Mouse (Mus musculus) spleen, postnatal 36 days (tissue): ENCODE measurements around the gene Golga2.

Experiments used
- DNase-seq, 2 experiments: peaks; one replicate each; pipeline ENCODE4 v3.0.0; 2022; ENCODE audit warnings: low spot score in 2 of 2, mixed read lengths in 1 of 2

The Golga2 gene

DNA sequence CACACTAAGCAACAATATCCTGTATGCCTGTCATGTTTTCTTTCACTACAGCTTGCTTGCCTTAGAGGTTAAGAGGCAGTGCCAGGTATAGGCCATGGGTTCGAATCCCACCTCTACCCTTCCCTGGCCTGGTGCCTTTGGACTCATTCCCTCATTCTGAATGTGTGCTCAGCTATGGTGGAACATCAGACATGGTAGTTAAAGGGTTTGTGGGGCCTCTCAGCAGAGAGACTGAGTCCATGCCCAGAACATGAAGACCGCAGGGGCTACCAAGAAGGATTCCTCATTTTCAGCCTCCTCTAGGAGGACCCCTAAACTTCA, 56.1 kb downstream of the Golga2 start:
- DNase-seq = no peak

- no peak for DNase-seq
These were observed 56.9 kb downstream of the Golga2 start for GRCm38 (mm10) chr2:32344056-32344455.

DNA sequence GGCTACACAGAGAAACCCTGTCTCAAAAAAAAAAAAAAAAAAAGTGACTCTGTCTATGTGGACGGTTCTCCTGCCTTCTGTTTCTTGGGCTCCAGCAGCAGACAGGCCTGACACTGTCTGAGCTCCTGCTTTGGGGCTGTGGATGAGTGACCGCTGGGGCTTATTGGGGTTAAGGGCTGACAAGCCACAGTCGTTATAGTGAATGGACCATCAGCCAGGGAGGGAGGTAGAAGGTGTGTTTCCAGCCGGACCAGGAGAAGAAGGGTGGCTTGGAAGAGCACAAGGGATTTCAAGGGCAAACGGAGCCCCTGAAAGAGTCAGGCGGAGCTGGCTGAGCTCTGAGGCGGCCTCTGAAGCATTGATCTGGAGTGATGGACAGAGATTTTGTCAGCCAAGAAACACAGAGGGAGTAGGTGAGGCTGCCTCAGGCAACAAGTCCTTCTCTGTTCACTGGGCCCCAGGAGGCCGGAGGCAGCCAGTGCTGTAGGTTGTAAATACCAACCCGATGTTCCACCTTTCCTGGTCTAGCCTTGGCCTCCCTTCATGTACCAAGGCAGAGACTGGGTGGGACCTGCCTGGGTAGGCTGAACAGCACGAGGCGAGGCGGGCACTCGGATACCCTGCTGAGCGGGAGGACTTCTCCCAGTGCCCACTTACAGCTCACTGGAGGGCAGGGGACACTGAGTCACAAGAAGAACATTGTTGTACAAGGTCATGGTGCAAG, 57.6 kb downstream of the Golga2 start:
- DNase-seq = no peak

- no peak for DNase-seq
These were observed 59.8 kb downstream of the Golga2 start for GRCm38 (mm10) chr2:32347019-32347418.

DNA sequence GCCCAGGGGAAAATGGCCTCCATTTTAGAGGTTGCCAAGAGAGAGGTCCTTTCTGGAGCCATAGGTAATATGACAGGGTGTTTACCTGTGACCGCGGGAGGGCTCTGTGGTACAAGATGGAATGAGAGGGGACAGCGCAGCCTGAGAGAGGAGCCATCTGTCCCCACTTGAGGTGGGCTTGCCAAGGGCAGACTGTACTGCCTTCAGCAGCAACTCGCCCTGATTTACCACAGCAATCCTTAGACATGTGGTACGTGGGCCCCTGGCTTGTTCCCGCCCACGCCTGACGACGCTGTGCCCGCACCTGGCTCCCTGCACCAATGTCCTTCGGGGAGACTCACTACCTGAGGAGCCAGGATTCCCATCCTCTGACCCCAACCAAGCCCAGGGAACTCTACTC, 61.1 kb downstream of the Golga2 start:
- no peak for DNase-seq

- no peak for DNase-seq
These were observed 62.6 kb downstream of the Golga2 start for GRCm38 (mm10) chr2:32349625-32350255.

- no peak for DNase-seq
These were observed 63.4 kb downstream of the Golga2 start for GRCm38 (mm10) chr2:32350471-32351051.

DNA sequence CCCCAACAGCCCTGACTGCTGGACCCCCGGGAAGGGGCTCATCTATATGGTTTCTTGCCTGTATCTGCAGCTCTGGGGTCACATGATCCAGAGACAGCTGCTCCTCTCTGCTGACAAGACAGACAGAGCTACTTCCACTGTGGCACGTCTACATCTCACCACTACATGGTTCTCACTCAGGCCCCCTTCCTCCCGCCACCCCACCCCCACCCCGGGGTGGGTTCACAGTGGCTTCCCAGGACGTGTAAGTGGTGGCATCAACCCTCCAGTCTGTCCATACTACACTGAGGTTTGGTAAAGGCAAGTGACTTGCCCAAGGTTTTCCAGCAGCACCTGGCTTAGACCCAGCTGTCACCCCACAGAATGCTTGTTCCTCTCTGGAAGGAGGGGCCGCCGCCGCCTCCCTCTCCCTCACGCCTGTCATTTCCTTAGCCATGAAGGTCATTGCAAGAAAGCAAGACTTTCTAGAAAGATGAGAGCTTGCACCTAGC, 64.3 kb downstream of the Golga2 start:
- DNase-seq = no peak

DNA sequence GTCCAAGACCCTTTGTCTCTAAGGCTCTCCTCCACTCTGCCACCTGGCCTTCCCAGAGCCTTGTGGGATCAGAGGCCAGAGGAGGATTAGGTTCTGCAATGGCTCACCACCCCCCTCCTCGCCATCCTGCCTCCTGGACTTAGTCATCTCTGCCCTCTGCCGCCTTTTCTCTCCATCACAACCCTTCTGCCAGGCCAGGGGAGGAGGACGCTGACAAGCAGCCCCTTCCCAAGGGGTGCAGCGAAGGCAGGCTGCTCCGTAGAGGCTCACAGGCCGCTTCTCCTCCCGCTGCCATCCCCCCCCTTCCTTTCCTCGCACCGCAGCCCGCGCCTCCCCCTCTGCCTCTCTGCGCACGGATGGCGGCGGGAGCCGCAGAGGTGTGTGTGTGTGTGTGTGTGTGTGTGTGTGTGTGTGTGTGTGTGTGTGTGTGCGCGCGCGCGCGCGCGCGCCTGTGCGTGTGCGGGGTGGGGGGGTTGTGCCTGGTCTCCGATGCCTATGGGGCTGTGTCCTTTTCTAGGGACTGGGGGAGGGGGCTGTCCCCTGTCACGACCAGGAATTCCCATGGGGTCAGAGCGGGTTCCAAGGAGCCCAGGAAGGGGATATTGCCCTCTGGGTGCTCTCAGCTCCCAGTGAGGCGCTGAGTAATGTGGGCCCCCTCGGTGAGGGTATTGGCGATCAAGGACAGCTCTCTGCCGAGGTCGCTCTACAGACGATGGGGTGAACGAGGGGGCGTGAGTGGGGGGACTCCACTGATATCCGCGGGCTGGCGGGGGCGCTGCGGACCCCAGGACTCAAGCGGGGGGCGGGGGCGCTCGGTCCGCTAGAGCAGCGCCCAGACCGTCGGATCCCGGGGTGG, 65.2 kb downstream of the Golga2 start, which contains the start of gene Ciz1:
Gene Ciz1, plus strand, starts transcription at position 177 of the 856 bp plus-strand sequence.
- DNase-seq = no peak

GRCm38 (mm10) chr2:32353007-32353542, 65.9 kb downstream of the Golga2 start, which contains the start of gene Dnm1:
Dnm1 (minus strand) TSS chr2:32353338.
- DNase-seq = peak; percentile 75

GRCm38 (mm10) chr2:32353836-32354235, 66.7 kb downstream of the Golga2 start:
- no peak for DNase-seq

DNA sequence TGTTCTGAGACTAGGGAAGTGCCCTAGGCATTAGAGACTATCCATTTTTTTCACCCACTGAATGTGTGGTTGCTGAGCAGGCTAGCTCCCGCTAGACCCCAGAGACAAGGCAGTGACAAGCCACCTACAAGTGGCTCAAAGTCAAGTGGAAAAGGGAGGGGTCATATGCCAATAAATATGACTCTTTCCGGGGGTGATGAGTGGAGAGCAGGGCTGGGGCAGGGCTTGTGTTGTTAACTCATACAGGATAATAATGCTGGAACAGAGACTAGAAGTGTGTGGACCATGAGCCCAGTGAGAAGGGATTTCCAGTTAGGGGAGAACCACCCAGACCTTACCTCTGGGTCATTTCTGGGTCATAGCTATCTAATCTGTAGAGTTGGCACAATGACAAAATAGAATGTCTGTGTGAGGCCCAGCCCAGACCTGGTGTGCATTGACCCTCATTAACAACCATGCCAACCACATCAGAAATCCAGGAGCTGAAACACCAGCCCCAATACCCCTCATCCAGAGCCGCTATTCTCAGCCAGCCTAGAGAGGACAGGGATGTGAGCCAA, 67.2 kb downstream of the Golga2 start:
- DNase-seq = no peak

DNA sequence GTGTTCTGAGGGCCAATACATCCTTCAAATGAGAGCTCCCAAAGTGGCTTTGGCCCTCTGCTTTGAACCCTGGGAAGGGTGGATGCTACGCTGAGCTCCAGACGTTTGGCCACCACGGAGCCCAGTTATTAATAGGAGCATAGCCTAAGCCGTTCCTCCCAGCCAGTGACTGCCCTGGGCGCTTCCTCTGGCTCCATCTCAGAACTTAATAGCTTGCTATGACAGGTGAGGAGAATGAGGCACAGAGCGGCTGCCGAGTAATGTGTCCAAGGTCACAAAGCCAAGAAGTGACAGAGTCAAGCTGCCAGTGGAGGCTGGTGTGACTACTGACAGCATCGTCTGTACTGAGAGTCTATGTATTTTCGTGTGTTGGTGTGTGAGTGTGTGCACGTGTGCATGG, 69.0 kb downstream of the Golga2 start:
- no peak for DNase-seq
